Comparison of ENCODE assay signal across 9 mouse cellular contexts in the genomic region with DNA sequence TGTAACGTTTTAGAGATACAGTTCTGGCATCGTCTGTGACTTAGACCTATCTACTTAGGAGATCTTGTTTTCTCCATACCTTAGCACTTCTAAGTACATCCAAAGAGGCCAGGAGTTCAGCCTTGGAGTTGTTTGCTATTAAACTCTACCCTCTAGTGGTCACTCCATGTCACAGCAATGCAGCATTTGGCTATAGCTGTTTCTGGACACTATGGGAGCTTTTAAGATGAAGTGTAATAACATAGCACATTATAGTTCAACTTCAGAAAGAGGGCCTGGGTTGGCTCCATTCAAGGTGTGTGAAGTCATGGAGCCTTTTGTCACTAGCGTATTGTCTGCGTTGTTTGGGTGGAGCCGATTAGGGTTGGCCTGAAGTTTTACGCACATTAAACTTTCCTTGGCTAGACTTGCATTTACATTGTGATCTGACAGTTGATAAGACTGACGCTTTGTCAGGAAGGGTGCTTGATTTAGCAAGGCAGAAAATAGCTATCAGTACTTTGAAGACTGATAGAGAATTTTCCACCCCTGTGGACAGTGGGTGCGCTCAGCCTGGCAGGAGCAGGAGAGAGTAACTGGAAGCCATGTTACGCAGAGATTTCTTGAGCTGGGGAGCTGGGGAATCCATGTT.
DNase-seq lines count a peak whose midpoint lies in the region; ATAC-seq and TF ChIP-seq lines count a peak whose summit lies in the region.
"Had no signal": no experiment of that assay in that cellular context is flagged by ENCODE, and none has a peak within 500 bp of the region (broad histone marks: within the 10 kb centered on the region; RNA-seq: fewer than 3 reads in every experiment).

No protein-coding gene starts in this region.

- ATAC-seq in common myeloid progenitor, adult 5-6 weeks (replicated peaks; ENCODE audit: low read depth, poor library complexity, severe bottlenecking) = peak; percentile 79
- ATAC-seq in kidney, embryonic 15.5 days (replicated peaks; ENCODE audit: low FRiP score) = peak; percentile 46; the same call in 1 of the 2 replicates
- peak; percentile 86 for ATAC-seq in megakaryocyte, adult 5-6 weeks (ENCODE audit: poor library complexity, severe bottlenecking)

- H3K36me3 ChIP-seq in heart, adult 2 months (ENCODE audit: control insufficient read depth, insufficient read depth, low read length) = no peaks in the 10 kb centered on the region
- H3K36me3 ChIP-seq in kidney, embryonic 15.5 days = no peaks in the 10 kb centered on the region
- H3K36me3 ChIP-seq: limb, embryonic 15.5 days had no signal

- no peak overlapping the region for H3K27ac ChIP-seq in heart, adult 2 months
- no peak overlapping the region for H3K27ac ChIP-seq in kidney, embryonic 15.5 days
- H3K27ac ChIP-seq: limb, embryonic 15.5 days had no signal

- H3K9ac ChIP-seq in heart, adult 2 months (ENCODE audit: low read depth, low read length) = no peak overlapping the region
- H3K9ac ChIP-seq in kidney, embryonic 15.5 days = no peak overlapping the region
- H3K9ac ChIP-seq: limb, embryonic 15.5 days had no signal

- no peaks in the 10 kb centered on the region for H3K9me3 ChIP-seq in kidney, embryonic 15.5 days (replicated peaks)
- H3K9me3 ChIP-seq: limb, embryonic 15.5 days had no signal

- H3K4me3 ChIP-seq in heart, adult 2 months = no peak overlapping the region
- no peak overlapping the region for H3K4me3 ChIP-seq in kidney, embryonic 15.5 days (replicated peaks)
- H3K4me3 ChIP-seq: limb, embryonic 15.5 days had no signal

- no peak overlapping the region for H3K4me2 ChIP-seq in kidney, embryonic 15.5 days
- H3K4me2 ChIP-seq: limb, embryonic 15.5 days had no signal

- H3K27me3 ChIP-seq in heart, adult 2 months (ENCODE audit: control insufficient read depth, insufficient read depth, low read length) = no peaks in the 10 kb centered on the region
- no peaks in the 10 kb centered on the region for H3K27me3 ChIP-seq in kidney, embryonic 15.5 days

- DNase-seq in heart, postnatal 10 days = peak; percentile 69 to 76
- DNase-seq in heart, adult 2 months = no peak
- peak; percentile 58 to 62 for DNase-seq in B cell, adult 2 months
- peak; percentile 47 for DNase-seq in Muller cell, postnatal 12 days (ENCODE audit: inconsistent ontology term)
- DNase-seq in right cerebral cortex, postnatal 4 days = no peak

- no peak; the same call in 1 of the 2 replicates for TF ChIP-seq CTCF in heart, adult 2 months (IDR thresholded peaks at IDR 0.05)

- 40% methylated on average over 9 of the region's 9 CpGs for WGBS in heart, adult 2 months
- WGBS in kidney, embryonic 15.5 days = 51% methylated on average over 9 of the region's 9 CpGs

- TF ChIP-seq EP300 in heart, adult 2 months (IDR thresholded peaks at IDR 0.05; ENCODE audit: insufficient read depth, low read depth, low read length) = no peak

- no peak for TF ChIP-seq POLR2A in heart, adult 2 months (IDR thresholded peaks at IDR 0.05; ENCODE audit: insufficient read depth, low read depth, low read length)

- no peaks in the 10 kb centered on the region for H3K79me2 ChIP-seq in heart, adult 2 months (replicated peaks; ENCODE audit: control insufficient read depth, insufficient read depth, low read length)

- peaks cover 3% of the 10 kb centered on the region for H3K4me1 ChIP-seq in heart, adult 2 months (ENCODE audit: control insufficient read depth, insufficient read depth, low read length)
- peaks cover 38% of the 10 kb centered on the region for H3K4me1 ChIP-seq in kidney, embryonic 15.5 days

- intact Hi-C loops in heart, postnatal 10 days (cut with DNase I) = loop anchor here (1.0 to 10.0 kb wide), 5 partner anchors 45 to 579 kb away; no protein-coding TSS in a partner anchor
- intact Hi-C loops in heart, adult 2 months (cut with DNase I) = loop anchor here (1.0 to 2.0 kb wide), 2 partner anchors 154 to 173 kb away; no protein-coding TSS in a partner anchor

Comparison
In these comparisons a context has a peak if more than half of its experiments do, and no peak if none do; other contexts are left out.
1. DNase-seq: peak in heart, postnatal 10 days (2 of 2), B cell, adult 2 months (2 of 2) and Muller cell, postnatal 12 days (single experiment); none in heart, adult 2 months (0 of 2) and right cerebral cortex, postnatal 4 days (single experiment).
2. Peak in every context shown above with its lines, with median percentiles within 50 percentile points of each other: ATAC-seq.